Mouse (Mus musculus): Measurements from ENCODE around the gene Adra2b. TPM values are rescaled to one million over a fixed set of nuclear protein-coding genes. Genes with fewer than 3 reads are reported as not detected.

Adra2b gene
- polyA plus RNA-seq, 1 experiment from 2014 or later: 16.7 TPM

DNA sequence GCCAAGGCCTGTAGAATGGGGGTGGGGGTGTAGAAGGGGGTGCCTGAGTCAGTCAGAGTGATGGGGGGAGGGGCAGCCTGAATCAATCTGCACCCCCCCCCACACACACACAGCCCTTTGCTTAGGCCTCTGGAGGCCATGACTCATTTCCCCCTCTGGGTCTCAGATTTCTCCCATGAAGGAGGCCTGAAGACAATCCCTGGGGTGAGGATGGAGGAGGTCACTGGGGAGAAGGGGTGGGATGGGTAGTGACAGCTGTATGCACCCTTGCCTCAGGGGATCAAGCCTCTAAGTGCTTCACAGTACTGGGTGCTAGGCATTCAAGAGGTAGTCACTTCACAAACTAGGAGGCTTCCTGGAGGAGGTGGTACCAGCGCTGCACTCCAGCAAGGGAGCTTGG is 39.3 kb upstream of the Adra2b start:
- Histone ChIP-seq H3K9me3 (replicated peaks; ENCODE audit: control insufficient read depth, low read length) (no peaks in the 10 kb centered on the region), H3K27ac (ENCODE audit: low read length) (no peak overlapping the region), H3K4me1 (ENCODE audit: control insufficient read depth, low read depth, low read length) (no peaks in the 10 kb centered on the region; the same call in 1 of the 2 replicates), H3K36me3 (ENCODE audit: control insufficient read depth, insufficient read depth) (no peaks in the 10 kb centered on the region), H3K27me3 (ENCODE audit: control insufficient read depth, insufficient read depth, low read depth, low read length) (no peaks in the 10 kb centered on the region), H3K4me2 (ENCODE audit: low read depth, low read length) (no peak overlapping the region), H3K9ac (ENCODE audit: low read depth, low read length) (no peak overlapping the region), H3K4me3 (ENCODE audit: low read depth, low read length) (no peak overlapping the region)
- 65% methylated on average over 1 of the region's 1 CpGs for WGBS (ENCODE audit: insufficient replicate concordance)
- no peak for ATAC-seq (ENCODE audit: low read depth)

GRCm38 (mm10) chr2:127324456-127324855 is 38.6 kb upstream of the Adra2b start:
- WGBS (ENCODE audit: insufficient replicate concordance): 37% methylated on average over 7 of the region's 7 CpGs
- Histone ChIP-seq H3K36me3 (ENCODE audit: control insufficient read depth, insufficient read depth) (no peaks in the 10 kb centered on the region), H3K9ac (ENCODE audit: low read depth, low read length) (no peak overlapping the region), H3K4me1 (ENCODE audit: control insufficient read depth, low read depth, low read length) (no peaks in the 10 kb centered on the region; the same call in 1 of the 2 replicates), H3K4me3 (ENCODE audit: low read depth, low read length) (no peak overlapping the region), H3K9me3 (replicated peaks; ENCODE audit: control insufficient read depth, low read length) (no peaks in the 10 kb centered on the region), H3K27me3 (ENCODE audit: control insufficient read depth, insufficient read depth, low read depth, low read length) (no peaks in the 10 kb centered on the region), H3K27ac (ENCODE audit: low read length) (no peak overlapping the region), H3K4me2 (ENCODE audit: low read depth, low read length) (no peak overlapping the region)
- no peak for ATAC-seq (ENCODE audit: low read depth)

DNA sequence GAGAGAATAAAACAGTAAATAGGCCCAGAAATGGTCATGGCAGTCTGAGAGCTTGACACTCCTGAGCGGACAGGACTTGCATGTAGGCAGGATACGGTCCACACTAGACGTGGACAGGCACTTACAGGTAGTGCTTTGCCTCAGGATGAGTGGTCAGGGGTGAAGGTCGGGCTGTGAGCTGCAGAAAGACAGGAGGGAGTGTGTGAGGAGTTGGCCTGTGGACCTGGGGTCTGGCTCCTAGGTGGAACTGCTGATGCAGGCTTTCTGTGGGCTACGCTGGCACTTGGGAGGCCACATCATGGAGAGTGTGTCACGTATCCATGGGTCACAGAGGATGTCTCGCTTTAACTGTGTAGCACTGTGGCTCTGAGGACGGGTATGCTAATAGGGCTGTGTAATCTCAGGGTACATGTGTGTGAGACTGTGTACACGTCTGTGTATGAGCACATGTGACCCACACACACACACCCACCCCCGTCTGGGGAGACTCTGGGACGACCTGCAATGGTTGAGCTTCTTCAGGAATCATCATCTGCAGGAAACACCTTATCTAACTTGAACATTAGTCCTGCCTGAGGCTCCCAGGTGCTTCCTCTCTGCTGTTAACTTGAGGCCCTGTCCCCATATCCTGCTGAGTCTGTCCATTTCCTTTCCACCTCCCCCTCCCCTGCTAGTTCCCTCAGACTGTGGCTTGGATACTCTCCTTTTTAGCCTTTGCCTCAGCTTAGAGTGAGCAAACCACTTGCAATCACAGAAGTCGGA is 34.7 kb upstream of the Adra2b start:
- peak; percentile 47 for ATAC-seq (ENCODE audit: low read depth)
- Histone ChIP-seq H3K4me3 (ENCODE audit: low read depth, low read length) (no peak overlapping the region), H3K27me3 (ENCODE audit: control insufficient read depth, insufficient read depth, low read depth, low read length) (no peaks in the 10 kb centered on the region), H3K9me3 (replicated peaks; ENCODE audit: control insufficient read depth, low read length) (no peaks in the 10 kb centered on the region), H3K36me3 (ENCODE audit: control insufficient read depth, insufficient read depth) (no peaks in the 10 kb centered on the region), H3K27ac (ENCODE audit: low read length) (peak overlapping the region; percentile 37), H3K4me2 (ENCODE audit: low read depth, low read length) (no peak overlapping the region), H3K9ac (ENCODE audit: low read depth, low read length) (no peak overlapping the region), H3K4me1 (ENCODE audit: control insufficient read depth, low read depth, low read length) (no peaks in the 10 kb centered on the region; the same call in 1 of the 2 replicates)
- 28% methylated on average over 12 of the region's 12 CpGs for WGBS (ENCODE audit: insufficient replicate concordance)

GRCm38 (mm10) chr2:127332807-127333570 is 30.0 kb upstream of the Adra2b start:
- Histone ChIP-seq H3K4me2 (ENCODE audit: low read depth, low read length) (no peak overlapping the region), H3K27ac (ENCODE audit: low read length) (no peak overlapping the region), H3K36me3 (ENCODE audit: control insufficient read depth, insufficient read depth) (no peaks in the 10 kb centered on the region), H3K27me3 (ENCODE audit: control insufficient read depth, insufficient read depth, low read depth, low read length) (peaks cover 31% of the 10 kb centered on the region), H3K4me1 (ENCODE audit: control insufficient read depth, low read depth, low read length) (peaks cover 12% of the 10 kb centered on the region), H3K4me3 (ENCODE audit: low read depth, low read length) (no peak overlapping the region), H3K9ac (ENCODE audit: low read depth, low read length) (no peak overlapping the region), H3K9me3 (replicated peaks; ENCODE audit: control insufficient read depth, low read length) (no peaks in the 10 kb centered on the region)
- ATAC-seq (ENCODE audit: low read depth): no peak
- WGBS (ENCODE audit: insufficient replicate concordance): 52% methylated on average over 14 of the region's 14 CpGs

- Histone ChIP-seq H3K9me3 (replicated peaks; ENCODE audit: control insufficient read depth, low read length) (no peaks in the 10 kb centered on the region), H3K4me1 (ENCODE audit: control insufficient read depth, low read depth, low read length) (peaks cover 12% of the 10 kb centered on the region), H3K4me3 (ENCODE audit: low read depth, low read length) (no peak overlapping the region), H3K4me2 (ENCODE audit: low read depth, low read length) (no peak overlapping the region), H3K27me3 (ENCODE audit: control insufficient read depth, insufficient read depth, low read depth, low read length) (peaks cover 31% of the 10 kb centered on the region), H3K36me3 (ENCODE audit: control insufficient read depth, insufficient read depth) (no peaks in the 10 kb centered on the region), H3K9ac (ENCODE audit: low read depth, low read length) (no peak overlapping the region), H3K27ac (ENCODE audit: low read length) (no peak overlapping the region)
- 33% methylated on average over 5 of the region's 5 CpGs for WGBS (ENCODE audit: insufficient replicate concordance)
- ATAC-seq (ENCODE audit: low read depth): no peak
These were observed 28.9 kb upstream of the Adra2b start for GRCm38 (mm10) chr2:127333945-127334603.

- H3K36me3 ChIP-seq (ENCODE audit: control insufficient read depth, insufficient read depth): no peaks in the 10 kb centered on the region
- ATAC-seq (ENCODE audit: low read depth): 0 out of 2 replicates have a peak, but pooled peaks have one; percentile 4
- H3K4me2 ChIP-seq (ENCODE audit: low read depth, low read length): peak overlapping the region; percentile 76
- no peak overlapping the region for H3K9ac ChIP-seq (ENCODE audit: low read depth, low read length)
- H3K4me3 ChIP-seq (ENCODE audit: low read depth, low read length): no peak overlapping the region
- 14% methylated on average over 11 of the region's 11 CpGs for WGBS (ENCODE audit: insufficient replicate concordance)
- H3K9me3 ChIP-seq (replicated peaks; ENCODE audit: control insufficient read depth, low read length): no peaks in the 10 kb centered on the region
- no peak overlapping the region; the same call in 1 of the 2 replicates for H3K27ac ChIP-seq (ENCODE audit: low read length)
- peaks cover 12% of the 10 kb centered on the region for H3K4me1 ChIP-seq (ENCODE audit: control insufficient read depth, low read depth, low read length)
- H3K27me3 ChIP-seq (ENCODE audit: control insufficient read depth, insufficient read depth, low read depth, low read length): peaks cover 31% of the 10 kb centered on the region
These were observed 27.9 kb upstream of the Adra2b start for GRCm38 (mm10) chr2:127335078-127335541.

GRCm38 (mm10) chr2:127335767-127336496 is 27.1 kb upstream of the Adra2b start, which contains the start of gene Dusp2:
Gene Dusp2, plus strand, starts transcription at chr2:127336159.
- H3K27me3 ChIP-seq (ENCODE audit: control insufficient read depth, insufficient read depth, low read depth, low read length): peaks cover 31% of the 10 kb centered on the region
- H3K4me3 ChIP-seq (ENCODE audit: low read depth, low read length): peak within 1 kb of the TSS; percentile 61
- H3K9ac ChIP-seq (ENCODE audit: low read depth, low read length): peak within 1 kb of the TSS; percentile 43
- ATAC-seq (ENCODE audit: low read depth): peak; percentile 78
- peak within 1 kb of the TSS; percentile 76 for H3K4me2 ChIP-seq (ENCODE audit: low read depth, low read length)
- peaks cover 12% of the 10 kb centered on the region for H3K4me1 ChIP-seq (ENCODE audit: control insufficient read depth, low read depth, low read length)
- H3K36me3 ChIP-seq (ENCODE audit: control insufficient read depth, insufficient read depth): no peaks in the 10 kb centered on the region
- H3K9me3 ChIP-seq (replicated peaks; ENCODE audit: control insufficient read depth, low read length): no peaks in the 10 kb centered on the region
- under 1% methylated on average over 66 of the region's 76 CpGs for WGBS (ENCODE audit: insufficient replicate concordance)
- H3K27ac ChIP-seq (ENCODE audit: low read length): peak within 1 kb of the TSS; percentile 57; the same call in 1 of the 2 replicates

DNA sequence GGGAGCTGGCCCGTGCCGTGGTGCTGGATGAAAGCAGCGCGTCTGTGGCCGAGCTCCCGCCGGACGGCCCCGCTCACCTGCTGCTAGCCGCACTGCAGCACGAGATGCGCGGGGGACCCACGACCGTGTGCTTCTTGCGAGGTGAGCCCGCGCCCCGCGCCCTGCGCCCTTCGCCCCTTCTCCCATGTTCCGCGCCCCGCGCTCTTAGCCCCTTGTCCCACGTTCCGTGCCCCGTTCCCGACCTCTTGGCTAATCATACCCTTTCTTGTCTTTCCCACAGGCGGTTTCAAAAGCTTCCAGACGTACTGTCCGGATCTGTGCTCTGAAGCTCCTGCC is 26.5 kb upstream of the Adra2b start:
- WGBS (ENCODE audit: insufficient replicate concordance): under 1% methylated on average over 26 of the region's 33 CpGs
- Histone ChIP-seq H3K36me3 (ENCODE audit: control insufficient read depth, insufficient read depth) (no peaks in the 10 kb centered on the region), H3K9me3 (replicated peaks; ENCODE audit: control insufficient read depth, low read length) (no peaks in the 10 kb centered on the region), H3K27me3 (ENCODE audit: control insufficient read depth, insufficient read depth, low read depth, low read length) (peaks cover 31% of the 10 kb centered on the region), H3K27ac (ENCODE audit: low read length) (no peak overlapping the region), H3K4me2 (ENCODE audit: low read depth, low read length) (peak overlapping the region; percentile 76), H3K4me1 (ENCODE audit: control insufficient read depth, low read depth, low read length) (peaks cover 12% of the 10 kb centered on the region), H3K4me3 (ENCODE audit: low read depth, low read length) (peak overlapping the region; percentile 61), H3K9ac (ENCODE audit: low read depth, low read length) (peak overlapping the region; percentile 43)
- no peak for ATAC-seq (ENCODE audit: low read depth)
